Mouse (Mus musculus): ENCODE measurements around the gene Bri3bp. TPM values are rescaled to one million over a fixed set of nuclear protein-coding genes. Genes with fewer than 3 reads are reported as not detected.
A peak's percentile ranks its signal among the peaks of the same experiment; 100 is the strongest.

Gene Bri3bp
- polyA plus RNA-seq, 1 experiment from 2014 or later: 25.3 TPM

- Histone ChIP-seq H3K27ac (replicated peaks) (no peak overlapping the region), H3K36me3 (ENCODE audit: control insufficient read depth, insufficient read depth, low read length) (peaks cover 11% of the 10 kb centered on the region; the same call in 1 of the 2 replicates), H3K4me1 (replicated peaks; ENCODE audit: control insufficient read depth, insufficient read depth) (no peaks in the 10 kb centered on the region), H3K27me3 (ENCODE audit: control insufficient read depth, insufficient read depth, low read length) (no peaks in the 10 kb centered on the region), H3K4me2 (replicated peaks; ENCODE audit: low read depth) (no peak overlapping the region), H3K9me3 (ENCODE audit: control insufficient read depth, low read length) (no peaks in the 10 kb centered on the region), H3K4me3 (ENCODE audit: low read depth, low read length) (no peak overlapping the region), H3K9ac (ENCODE audit: low read length) (no peak overlapping the region)
- no peak for DNase-seq (ENCODE audit: low spot score)
- ATAC-seq (ENCODE audit: low FRiP score, low TSS enrichment): 0 out of 2 replicates have a peak, but pooled peaks have one; percentile 21
- 76% methylated on average over 9 of the region's 9 CpGs for WGBS
- no peak for TF ChIP-seq CTCF (IDR thresholded peaks at IDR 0.05; ENCODE audit: low read depth)
- TF ChIP-seq EP300 (optimal IDR thresholded peaks at IDR 0.05): no peak
Observed at GRCm38 (mm10) chr5:125452573-125452972, 11.2 kb downstream of the Bri3bp start.

GRCm38 (mm10) chr5:125456100-125456499 is 14.7 kb downstream of the Bri3bp start:
- H3K4me2 ChIP-seq (replicated peaks; ENCODE audit: low read depth): no peak overlapping the region
- H3K4me1 ChIP-seq (replicated peaks; ENCODE audit: control insufficient read depth, insufficient read depth): no peaks in the 10 kb centered on the region
- H3K9me3 ChIP-seq (ENCODE audit: control insufficient read depth, low read length): no peaks in the 10 kb centered on the region
- peaks cover 11% of the 10 kb centered on the region; the same call in 1 of the 2 replicates for H3K36me3 ChIP-seq (ENCODE audit: control insufficient read depth, insufficient read depth, low read length)
- DNase-seq (ENCODE audit: low spot score) (no peak), ATAC-seq (ENCODE audit: low FRiP score, low TSS enrichment) (no peak)
- TF ChIP-seq EP300 (optimal IDR thresholded peaks at IDR 0.05) (no peak), CTCF (IDR thresholded peaks at IDR 0.05; ENCODE audit: low read depth) (no peak)
- H3K27ac ChIP-seq (replicated peaks): no peak overlapping the region
- no peak overlapping the region for H3K4me3 ChIP-seq (ENCODE audit: low read depth, low read length)
- H3K27me3 ChIP-seq (ENCODE audit: control insufficient read depth, insufficient read depth, low read length): no peaks in the 10 kb centered on the region
- 91% methylated on average over 6 of the region's 6 CpGs for WGBS
- no peak overlapping the region for H3K9ac ChIP-seq (ENCODE audit: low read length)

GRCm38 (mm10) chr5:125457538-125457937 is 16.2 kb downstream of the Bri3bp start:
- Histone ChIP-seq H3K9me3 (ENCODE audit: control insufficient read depth, low read length) (no peaks in the 10 kb centered on the region), H3K4me3 (ENCODE audit: low read depth, low read length) (no peak overlapping the region), H3K27me3 (ENCODE audit: control insufficient read depth, insufficient read depth, low read length) (no peaks in the 10 kb centered on the region), H3K4me1 (replicated peaks; ENCODE audit: control insufficient read depth, insufficient read depth) (no peaks in the 10 kb centered on the region), H3K4me2 (replicated peaks; ENCODE audit: low read depth) (no peak overlapping the region), H3K9ac (ENCODE audit: low read length) (no peak overlapping the region), H3K27ac (replicated peaks) (no peak overlapping the region), H3K36me3 (ENCODE audit: control insufficient read depth, insufficient read depth, low read length) (peaks cover 8% of the 10 kb centered on the region; the same call in 1 of the 2 replicates)
- TF ChIP-seq CTCF (IDR thresholded peaks at IDR 0.05; ENCODE audit: low read depth) (no peak), EP300 (optimal IDR thresholded peaks at IDR 0.05) (no peak)
- 81% methylated on average over 6 of the region's 6 CpGs for WGBS
- DNase-seq (ENCODE audit: low spot score): no peak
- no peak for ATAC-seq (ENCODE audit: low FRiP score, low TSS enrichment)

GRCm38 (mm10) chr5:125460574-125460973 is 19.2 kb downstream of the Bri3bp start:
- Histone ChIP-seq H3K36me3 (ENCODE audit: control insufficient read depth, insufficient read depth, low read length) (no peaks in the 10 kb centered on the region), H3K27me3 (ENCODE audit: control insufficient read depth, insufficient read depth, low read length) (no peaks in the 10 kb centered on the region), H3K4me3 (ENCODE audit: low read depth, low read length) (no peak overlapping the region), H3K4me2 (replicated peaks; ENCODE audit: low read depth) (no peak overlapping the region), H3K4me1 (replicated peaks; ENCODE audit: control insufficient read depth, insufficient read depth) (0 out of 2 replicates have a peak, but pooled peaks cover 2% of the 10 kb centered on the region), H3K9me3 (ENCODE audit: control insufficient read depth, low read length) (no peaks in the 10 kb centered on the region), H3K27ac (replicated peaks) (no peak overlapping the region), H3K9ac (ENCODE audit: low read length) (no peak overlapping the region)
- 81% methylated on average over 3 of the region's 3 CpGs for WGBS
- DNase-seq (ENCODE audit: low spot score): no peak
- peak; percentile 42 for TF ChIP-seq CTCF (IDR thresholded peaks at IDR 0.05; ENCODE audit: low read depth)
- no peak for TF ChIP-seq EP300 (optimal IDR thresholded peaks at IDR 0.05)
- no peak for ATAC-seq (ENCODE audit: low FRiP score, low TSS enrichment)

GRCm38 (mm10) chr5:125461868-125462445 is 20.6 kb downstream of the Bri3bp start:
- Histone ChIP-seq H3K4me2 (replicated peaks; ENCODE audit: low read depth) (no peak overlapping the region), H3K4me3 (ENCODE audit: low read depth, low read length) (no peak overlapping the region), H3K9ac (ENCODE audit: low read length) (no peak overlapping the region), H3K27me3 (ENCODE audit: control insufficient read depth, insufficient read depth, low read length) (no peaks in the 10 kb centered on the region), H3K36me3 (ENCODE audit: control insufficient read depth, insufficient read depth, low read length) (no peaks in the 10 kb centered on the region), H3K27ac (replicated peaks) (no peak overlapping the region), H3K9me3 (ENCODE audit: control insufficient read depth, low read length) (no peaks in the 10 kb centered on the region), H3K4me1 (replicated peaks; ENCODE audit: control insufficient read depth, insufficient read depth) (0 out of 2 replicates have a peak, but pooled peaks cover 2% of the 10 kb centered on the region)
- ATAC-seq (ENCODE audit: low FRiP score, low TSS enrichment): no peak
- TF ChIP-seq CTCF (IDR thresholded peaks at IDR 0.05; ENCODE audit: low read depth) (peak; percentile 74), EP300 (optimal IDR thresholded peaks at IDR 0.05) (no peak)
- peak; percentile 61 for DNase-seq (ENCODE audit: low spot score)
- WGBS: 46% methylated on average over 10 of the region's 10 CpGs

- H3K36me3 ChIP-seq (ENCODE audit: control insufficient read depth, insufficient read depth, low read length): no peaks in the 10 kb centered on the region
- TF ChIP-seq CTCF (IDR thresholded peaks at IDR 0.05; ENCODE audit: low read depth): no peak
- no peak for TF ChIP-seq EP300 (optimal IDR thresholded peaks at IDR 0.05)
- 0 out of 2 replicates have a peak, but pooled peaks cover 2% of the 10 kb centered on the region for H3K4me1 ChIP-seq (replicated peaks; ENCODE audit: control insufficient read depth, insufficient read depth)
- H3K4me3 ChIP-seq (ENCODE audit: low read depth, low read length): no peak overlapping the region
- no peak overlapping the region; the same call in 1 of the 2 replicates for H3K27ac ChIP-seq (replicated peaks)
- 23% methylated on average over 7 of the region's 7 CpGs for WGBS
- H3K4me2 ChIP-seq (replicated peaks; ENCODE audit: low read depth): peak overlapping the region; percentile 37
- DNase-seq (ENCODE audit: low spot score): no peak
- H3K27me3 ChIP-seq (ENCODE audit: control insufficient read depth, insufficient read depth, low read length): no peaks in the 10 kb centered on the region
- H3K9ac ChIP-seq (ENCODE audit: low read length): no peak overlapping the region
- ATAC-seq (ENCODE audit: low FRiP score, low TSS enrichment): no peak
- H3K9me3 ChIP-seq (ENCODE audit: control insufficient read depth, low read length): no peaks in the 10 kb centered on the region
Observed at GRCm38 (mm10) chr5:125465192-125465591, 23.8 kb downstream of the Bri3bp start.

All from stomach, postnatal 0 days (tissue).